Mouse (Mus musculus) CH12.LX (cell line): ENCODE data around the gene Stat6. TPM values are rescaled to one million over a fixed set of nuclear protein-coding genes. Genes with fewer than 3 reads are reported as not detected.
A peak's percentile ranks its signal among the peaks of the same experiment; 100 is the strongest.

Experiments used
- DNase-seq: peaks from one replicate; pipeline ENCODE4 v3.0.0-alpha.2; 2013; ENCODE audit errors: extremely low read depth
- H3K27ac ChIP-seq: 2 replicates; pipeline ENCODE4 v1.5.1; 2012; ENCODE audit warnings: low read depth, mild to moderate bottlenecking, control low read depth, moderate library complexity; ENCODE audit not compliant: insufficient read depth
- H3K27me3 ChIP-seq: replicated peaks from 2 replicates; pipeline ENCODE3; 2012; ENCODE audit warnings: inconsistent platforms
- H3K36me3 ChIP-seq, 2 experiments: replicated peaks in 1 of 2; 2 replicates each; pipeline versions ENCODE3 to v1.6.1; 2012; ENCODE audit warnings: inconsistent platforms in 1 of 2, low read length in 1 of 2, mild to moderate bottlenecking in 1 of 2, mixed read lengths in 1 of 2, moderate library complexity in 1 of 2; ENCODE audit not compliant: control insufficient read depth in 1 of 2, insufficient read depth in 1 of 2
- H3K4me1 ChIP-seq, 2 experiments: 2 replicates each; pipeline ENCODE4 v1.6.1; 2012; ENCODE audit warnings: inconsistent platforms in 1 of 2, moderate library complexity in 1 of 2; ENCODE audit not compliant: insufficient read depth in 2 of 2, control insufficient read depth in 1 of 2
- H3K4me2 ChIP-seq: 2 replicates; pipeline ENCODE4 v1.6.1; 2012; ENCODE audit warnings: low read depth, mild to moderate bottlenecking, control low read depth; ENCODE audit not compliant: poor library complexity, insufficient read depth, severe bottlenecking
- H3K4me3 ChIP-seq, 3 experiments: fragments of 150-350 bp in 1 of 3; sonication (generic) in 1 of 3; replicated peaks in 1 of 3; 2 replicates each; pipeline versions ENCODE3 to v1.5.1; 2011 to 2012; ENCODE audit warnings: low read depth in 2 of 3, low read length in 2 of 3, mild to moderate bottlenecking in 2 of 3, moderate library complexity in 2 of 3, control low read depth in 1 of 3, improper control_type of control experiment in 1 of 3, inconsistent platforms in 1 of 3, mixed read lengths in 1 of 3; ENCODE audit not compliant: poor library complexity in 1 of 3
- H3K79me2 ChIP-seq: replicated peaks from 2 replicates; pipeline ENCODE4 v1.6.1; 2012; ENCODE audit warnings: mild to moderate bottlenecking, moderate library complexity; ENCODE audit not compliant: control insufficient read depth, poor library complexity, insufficient read depth, severe bottlenecking; ENCODE audit errors: extremely low read depth
- H3K9ac ChIP-seq: 2 replicates; pipeline ENCODE4 v1.6.1; 2012; ENCODE audit warnings: low read depth, mild to moderate bottlenecking, control low read depth, moderate library complexity; ENCODE audit not compliant: insufficient read depth
- H3K9me3 ChIP-seq: replicated peaks from 2 replicates; pipeline ENCODE3; 2012; ENCODE audit warnings: low read length, inconsistent platforms, mixed read lengths
- BHLHE40 ChIP-seq: IDR thresholded peaks from 2 replicates; pipeline ENCODE4 v1.6.1; 2011; ENCODE audit warnings: mild to moderate bottlenecking, low read depth, low read length, improper control_type of control experiment
- CHD2 ChIP-seq: IDR thresholded peaks from 2 replicates; pipeline ENCODE4 v1.6.1; 2011; ENCODE audit warnings: low read length, improper control_type of control experiment
- CTCF ChIP-seq, 2 experiments: IDR thresholded peaks in 1 of 2; conservative IDR thresholded peaks in 1 of 2; 2 replicates each; pipeline ENCODE4 v1.5.1; 2011 to 2012; ENCODE audit warnings: low read depth in 2 of 2, low read length in 2 of 2, improper control_type of control experiment in 1 of 2, inconsistent platforms in 1 of 2, mild to moderate bottlenecking in 1 of 2, moderate library complexity in 1 of 2
- ELF1 ChIP-seq: IDR thresholded peaks from 2 replicates; pipeline ENCODE4 v1.6.1; 2014; ENCODE audit warnings: low read depth, mild to moderate bottlenecking, inconsistent platforms, low read length, improper control_type of control experiment
- EP300 ChIP-seq: IDR thresholded peaks from 2 replicates; pipeline ENCODE4 v1.6.1; 2011; ENCODE audit warnings: low read length, improper control_type of control experiment
- ETS1 ChIP-seq: conservative IDR thresholded peaks from 2 replicates; pipeline ENCODE4 v1.6.1; 2012; ENCODE audit warnings: low read depth, mild to moderate bottlenecking, inconsistent platforms, low read length, improper control_type of control experiment, moderate library complexity
- IRF4 ChIP-seq: IDR thresholded peaks from 2 replicates; pipeline ENCODE4 v1.6.1; 2014; ENCODE audit warnings: low read depth, mild to moderate bottlenecking, inconsistent platforms, low read length, improper control_type of control experiment
- MAZ ChIP-seq: IDR thresholded peaks from 2 replicates; pipeline ENCODE4 v1.6.1; 2012; ENCODE audit warnings: low read depth, mild to moderate bottlenecking, inconsistent platforms, low read length, improper control_type of control experiment, moderate library complexity
- MEF2A ChIP-seq: IDR thresholded peaks from 2 replicates; pipeline ENCODE4 v1.6.1; 2014; ENCODE audit warnings: low read depth, mild to moderate bottlenecking, inconsistent platforms, low read length, improper control_type of control experiment, borderline replicate concordance
- MXI1 ChIP-seq: IDR thresholded peaks from 2 replicates; pipeline ENCODE4 v1.6.1; 2011; ENCODE audit warnings: mild to moderate bottlenecking, low read depth, low read length, improper control_type of control experiment
- POLR2A ChIP-seq: IDR thresholded peaks from 2 replicates; pipeline ENCODE4 v1.6.1; 2011; ENCODE audit warnings: low read depth, mild to moderate bottlenecking, improper control_type of control experiment, low read length
- POLR2AphosphoS2 ChIP-seq: IDR thresholded peaks from 2 replicates; pipeline ENCODE4 v1.6.1; 2011; ENCODE audit warnings: low read depth, low read length, improper control_type of control experiment
- SIN3A ChIP-seq: IDR thresholded peaks from 2 replicates; pipeline ENCODE4 v1.6.1; 2012; ENCODE audit warnings: low read length, improper control_type of control experiment, inconsistent platforms
- TCF12 ChIP-seq: IDR thresholded peaks from 2 replicates; pipeline ENCODE4 v1.6.1; 2014; ENCODE audit warnings: low read depth, mild to moderate bottlenecking, inconsistent platforms, low read length, improper control_type of control experiment
- USF2 ChIP-seq: conservative IDR thresholded peaks from 2 replicates; pipeline ENCODE4 v1.6.1; 2011; ENCODE audit warnings: low read depth, low read length, improper control_type of control experiment
- ZC3H11A ChIP-seq: IDR thresholded peaks from 2 replicates; pipeline ENCODE4 v1.6.1; 2012; ENCODE audit warnings: low read depth, mild to moderate bottlenecking, inconsistent platforms, low read length, improper control_type of control experiment
- ZMIZ1 ChIP-seq: IDR thresholded peaks from 2 replicates; pipeline ENCODE4 v1.6.1; 2012; ENCODE audit warnings: low read depth, mild to moderate bottlenecking, inconsistent platforms, low read length, improper control_type of control experiment
- dilution Hi-C: fragments of 300-500 bp; cut with MboI; formaldehyde crosslinking; loops from 2 replicates; pipeline ENCODE4 v1.14.3; 2020; ENCODE audit warnings: low sequenced_read_pairs; ENCODE audit not compliant: extremely low pct_unique_long_range_greater_than_20kb, extremely low pct_ligation_motif_present
- in situ Hi-C: fragments of 300-500 bp; cut with MboI; formaldehyde crosslinking; loops from 3 replicates; pipeline ENCODE4 v1.14.3; 2019; ENCODE audit warnings: low sequenced_read_pairs, low pct_ligation_motif_present, low pct_unique_long_range_greater_than_20kb, mixed read lengths
- polyA plus RNA-seq: library from polyadenylated mRNA; unstranded; fragments of >175 nt; gene quantifications from 2 replicates; pipeline ENCODE4 v1.2.1, GENCODE M21; 2012; ENCODE audit warnings: low read depth; ENCODE audit not compliant: insufficient read length
- total RNA-seq, 2 experiments: library from RNA; depleted of rRNA; stranded (reverse); fragments of 300-350 nt in 1 of 2; fragments of >200 nt in 1 of 2; gene quantifications; 2 replicates each; pipeline ENCODE4 v1.2.3; 2012 to 2014

The Stat6 gene
- total and polyA plus RNA-seq, 3 experiments: 71.5 to 76.6 (median 72.1) TPM

DNA sequence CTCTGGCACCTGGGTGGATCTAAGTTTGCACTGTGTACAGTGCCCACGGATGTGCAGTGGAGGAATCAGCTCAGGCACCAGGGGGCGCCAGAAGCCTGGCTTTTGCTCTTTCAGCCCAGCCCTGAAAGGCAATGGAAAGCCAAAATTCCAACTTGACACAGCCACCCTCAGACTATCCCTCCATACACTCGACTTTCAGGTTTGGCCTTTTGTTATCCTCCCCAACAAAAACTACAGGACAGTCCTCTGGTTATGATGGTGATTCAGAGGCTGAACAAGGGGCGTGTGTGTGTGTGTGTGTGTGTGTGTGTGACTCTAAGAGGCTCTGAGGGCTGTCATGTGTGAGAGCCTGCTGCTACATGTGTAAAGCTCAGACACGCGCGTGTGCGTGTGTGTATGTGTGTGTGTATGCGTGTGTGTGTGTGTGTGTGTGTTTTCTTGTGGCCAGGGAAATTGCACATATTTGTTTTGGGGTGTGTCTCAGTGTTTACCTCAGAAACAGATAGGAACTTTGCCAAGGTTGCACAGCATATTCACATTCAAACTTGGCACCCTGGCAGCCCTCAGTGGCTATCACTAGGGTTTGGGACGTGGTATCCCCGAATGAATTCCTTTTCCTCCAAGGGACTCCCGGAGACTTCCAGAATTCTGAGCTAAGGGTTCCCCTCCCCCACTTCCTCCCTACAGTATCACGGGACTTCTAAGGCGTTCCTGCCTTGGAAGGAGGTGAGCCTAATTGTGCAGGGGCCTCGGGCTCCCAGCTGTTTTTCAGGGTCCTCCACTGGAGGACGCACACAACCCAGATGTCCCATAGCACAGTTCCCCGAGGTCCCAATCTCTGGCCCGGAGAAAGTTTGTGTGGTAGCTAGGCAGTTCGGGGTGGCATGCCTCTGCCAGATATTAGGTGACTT is 670 bp upstream of the Stat6 start (continued):
- TF ChIP-seq IRF4: peak; percentile 35; the same call in 1 of the 2 replicates

- Histone ChIP-seq H3K4me1 (peaks cover 10 to 37% of the 10 kb centered on the region in 2 experiments), H3K27me3 (no peaks in the 10 kb centered on the region), H3K4me2 (peak overlapping the region; percentile 97), H3K9me3 (no peaks in the 10 kb centered on the region), H3K36me3 (peaks cover 23 to 36% of the 10 kb centered on the region in 2 experiments), H3K79me2 (peaks cover 16% of the 10 kb centered on the region), H3K27ac (peak overlapping the region; percentile 84), H3K9ac (peak overlapping the region; percentile 91), H3K4me3 (peak overlapping the region; percentile 60 to 86 (median 76))
- in situ Hi-C loops (no loop called here), dilution Hi-C loops (no loop called here)
- TF ChIP-seq CTCF (conservative IDR thresholded peaks at IDR 0.05 in 1 of 2, IDR thresholded peaks at IDR 0.05 in 1 of 2; ENCODE audit: low read depth in 2 of 2, low read length in 2 of 2) (peak in 1 of 2 experiments; percentile 4; a peak in 1 of 4 replicates), POLR2A (peak; percentile 40; the same call in 1 of the 2 replicates), MEF2A (peak; percentile 24), ETS1 (peak; percentile 74), USF2 (no peak), IRF4 (peak; percentile 27; the same call in 1 of the 2 replicates), MXI1 (peak; percentile 32), ELF1 (0 out of 2 replicates have a peak, but pooled peaks have one; percentile 18), ZC3H11A (no peak), TCF12 (peak; percentile 56), SIN3A (peak; percentile 40; the same call in 1 of the 2 replicates), BHLHE40 (peak; percentile 29; the same call in 1 of the 2 replicates), ZMIZ1 (0 out of 2 replicates have a peak, but pooled peaks have one; percentile 31), POLR2AphosphoS2 (no peak), EP300 (no peak), CHD2 (no peak), MAZ (peak; percentile 85)
- peak; percentile 86 for DNase-seq
These were observed 910 bp downstream of the Stat6 start for GRCm38 (mm10) chr10:127643553-127644238.
